Mouse (Mus musculus) midbrain, embryonic 12.5 days (tissue): Measurements from ENCODE around the gene 2310034C09Rik. TPM values are rescaled to one million over a fixed set of nuclear protein-coding genes. Genes with fewer than 3 reads are reported as not detected.
"Not testable (repeated sequence)": the region's sequence is repeated elsewhere in the genome, so short reads cannot be mapped to it uniquely, and the experiment has no call there.

ENCODE experiments used
- ATAC-seq: fragments of 200-750 bp; cut with Nextera tagmentation; 2 replicates; pipeline ENCODE4 v1.8.0; 2017; ENCODE audit warnings: low read depth, moderate TSS enrichment, moderate library complexity; ENCODE audit not compliant: low FRiP score
- H3K27ac ChIP-seq: fragments of 300-500 bp; sonication (generic); replicated peaks from 2 replicates; pipeline ENCODE4 v1.5.1; 2016; ENCODE audit warnings: mild to moderate bottlenecking
- H3K27me3 ChIP-seq: fragments of 300-500 bp; sonication (generic); 2 replicates; pipeline ENCODE4 v1.6.1; 2016; ENCODE audit warnings: mild to moderate bottlenecking
- H3K36me3 ChIP-seq: fragments of 300-500 bp; sonication (generic); 2 replicates; pipeline ENCODE4 v1.6.1; 2016
- H3K4me1 ChIP-seq: fragments of 300-500 bp; sonication (generic); 2 replicates; pipeline ENCODE4 v1.6.1; 2016
- H3K4me2 ChIP-seq: fragments of 300-500 bp; sonication (generic); replicated peaks from 2 replicates; pipeline ENCODE4 v1.6.1; 2016; ENCODE audit warnings: mild to moderate bottlenecking, moderate library complexity
- H3K4me3 ChIP-seq: fragments of 300-500 bp; sonication (generic); 2 replicates; pipeline ENCODE4 v1.5.1; 2016; ENCODE audit warnings: mild to moderate bottlenecking
- H3K9ac ChIP-seq: fragments of 300-500 bp; sonication (generic); replicated peaks from 2 replicates; pipeline ENCODE4 v1.6.1; 2016; ENCODE audit warnings: mild to moderate bottlenecking, moderate library complexity
- H3K9me3 ChIP-seq: fragments of 300-500 bp; sonication (generic); 2 replicates; pipeline ENCODE4 v1.6.1; 2016; ENCODE audit warnings: mild to moderate bottlenecking
- WGBS: fragments of 180-500 bp; shearing (Covaris S2); methylation state at CpG from one replicate; pipeline ENCODE4 v1.1.7; 2016; 5-methylcytosine and 5-hydroxymethylcytosine counted together
- polyA plus RNA-seq: library from polyadenylated mRNA; unstranded; fragments of >200 nt; fragmentation: Nextera tagmentation; extraction: Ambion mirVana; gene quantifications from 2 replicates; pipeline ENCODE4 v1.2.1, GENCODE M21; 2016

2310034C09Rik gene
- polyA plus RNA-seq: not detected in 2 replicates

GRCm38 (mm10) chr16:88758547-88758946 lies at the start of gene 2310034C09Rik:
2310034C09Rik (plus strand) TSS chr16:88758847.
- H3K9ac ChIP-seq, H3K36me3 ChIP-seq, H3K4me1 ChIP-seq, H3K4me2 ChIP-seq, H3K9me3 ChIP-seq, H3K27me3 ChIP-seq, H3K27ac ChIP-seq, ATAC-seq, H3K4me3 ChIP-seq: not testable (repeated sequence)
- WGBS: 93% methylated on average over 3 of the region's 3 CpGs

- H3K4me3 ChIP-seq: no peak overlapping the region
- no peaks in the 10 kb centered on the region for H3K4me1 ChIP-seq
- WGBS: 80% methylated on average over 4 of the region's 4 CpGs
- H3K36me3 ChIP-seq: no peaks in the 10 kb centered on the region
- no peak overlapping the region for H3K27ac ChIP-seq
- H3K9ac ChIP-seq: no peak overlapping the region
- H3K9me3 ChIP-seq: no peaks in the 10 kb centered on the region
- no peak for ATAC-seq
- no peaks in the 10 kb centered on the region for H3K27me3 ChIP-seq
- no peak overlapping the region for H3K4me2 ChIP-seq
Observed at GRCm38 (mm10) chr16:88710757-88711156, 47.9 kb upstream of the 2310034C09Rik start.

GRCm38 (mm10) chr16:88711245-88711644 lies 47.4 kb upstream of the 2310034C09Rik start:
- H3K36me3 ChIP-seq: no peaks in the 10 kb centered on the region
- no peak overlapping the region for H3K27ac ChIP-seq
- no peaks in the 10 kb centered on the region for H3K9me3 ChIP-seq
- H3K4me2 ChIP-seq: no peak overlapping the region
- 83% methylated on average over 6 of the region's 6 CpGs for WGBS
- no peaks in the 10 kb centered on the region for H3K4me1 ChIP-seq
- no peak overlapping the region for H3K4me3 ChIP-seq
- ATAC-seq: no peak
- H3K9ac ChIP-seq: no peak overlapping the region
- H3K27me3 ChIP-seq: no peaks in the 10 kb centered on the region

- Histone ChIP-seq H3K9ac (no peak overlapping the region), H3K4me1 (no peaks in the 10 kb centered on the region), H3K4me3 (no peak overlapping the region), H3K36me3 (no peaks in the 10 kb centered on the region), H3K9me3 (no peaks in the 10 kb centered on the region), H3K27me3 (no peaks in the 10 kb centered on the region), H3K27ac (no peak overlapping the region), H3K4me2 (no peak overlapping the region)
- no peak for ATAC-seq
Observed at GRCm38 (mm10) chr16:88716549-88716948, 42.1 kb upstream of the 2310034C09Rik start.

- no peak for ATAC-seq
- no peak overlapping the region for H3K27ac ChIP-seq
- H3K36me3 ChIP-seq: no peaks in the 10 kb centered on the region
- H3K27me3 ChIP-seq: no peaks in the 10 kb centered on the region
- H3K4me3 ChIP-seq: no peak overlapping the region
- no peak overlapping the region for H3K4me2 ChIP-seq
- no peak overlapping the region for H3K9ac ChIP-seq
- no peaks in the 10 kb centered on the region for H3K9me3 ChIP-seq
- H3K4me1 ChIP-seq: no peaks in the 10 kb centered on the region
- 23% methylated on average over 1 of the region's 1 CpGs for WGBS
Observed at GRCm38 (mm10) chr16:88720031-88720430, 38.6 kb upstream of the 2310034C09Rik start.

- Histone ChIP-seq H3K4me2 (no peak within 1 kb of the TSS), H3K27ac (no peak within 1 kb of the TSS), H3K36me3 (no peaks in the 10 kb centered on the region), H3K9ac (no peak within 1 kb of the TSS), H3K4me1 (no peaks in the 10 kb centered on the region), H3K9me3 (no peaks in the 10 kb centered on the region), H3K27me3 (no peaks in the 10 kb centered on the region), H3K4me3 (no peak within 1 kb of the TSS)
- WGBS: 84% methylated on average over 4 of the region's 4 CpGs
- no peak for ATAC-seq
Observed at GRCm38 (mm10) chr16:88728812-88729275, 29.8 kb upstream of the 2310034C09Rik start, which contains the start of gene Krtap13-1. Krtap13-1 (plus strand) TSS chr16:88728862.

GRCm38 (mm10) chr16:88735391-88735790 lies 23.3 kb upstream of the 2310034C09Rik start:
- no peak overlapping the region for H3K4me3 ChIP-seq
- no peaks in the 10 kb centered on the region for H3K4me1 ChIP-seq
- H3K27me3 ChIP-seq: no peaks in the 10 kb centered on the region
- no peak overlapping the region for H3K27ac ChIP-seq
- ATAC-seq: no peak
- no peak overlapping the region for H3K9ac ChIP-seq
- no peaks in the 10 kb centered on the region for H3K9me3 ChIP-seq
- WGBS: 77% methylated on average over 2 of the region's 2 CpGs
- no peak overlapping the region for H3K4me2 ChIP-seq
- no peaks in the 10 kb centered on the region for H3K36me3 ChIP-seq

- Histone ChIP-seq H3K27ac (no peak overlapping the region), H3K4me2 (no peak overlapping the region), H3K4me1 (no peaks in the 10 kb centered on the region), H3K9me3 (no peaks in the 10 kb centered on the region), H3K36me3 (no peaks in the 10 kb centered on the region), H3K4me3 (no peak overlapping the region), H3K27me3 (no peaks in the 10 kb centered on the region), H3K9ac (no peak overlapping the region)
- 69% methylated on average over 4 of the region's 4 CpGs for WGBS
- peak; percentile 71 for ATAC-seq
Observed at GRCm38 (mm10) chr16:88744750-88745340, 13.8 kb upstream of the 2310034C09Rik start.

- Histone ChIP-seq H3K9me3 (no peaks in the 10 kb centered on the region), H3K4me3 (no peak overlapping the region), H3K36me3 (no peaks in the 10 kb centered on the region), H3K9ac (no peak overlapping the region), H3K4me1 (no peaks in the 10 kb centered on the region), H3K27ac (no peak overlapping the region), H3K27me3 (no peaks in the 10 kb centered on the region), H3K4me2 (no peak overlapping the region)
- 86% methylated on average over 4 of the region's 4 CpGs for WGBS
- ATAC-seq: no peak
Observed at GRCm38 (mm10) chr16:88747943-88748342, 10.7 kb upstream of the 2310034C09Rik start.

- not testable (repeated sequence) for H3K4me3 ChIP-seq, H3K9ac ChIP-seq, H3K9me3 ChIP-seq, H3K27me3 ChIP-seq, H3K4me1 ChIP-seq, H3K4me2 ChIP-seq, ATAC-seq, H3K36me3 ChIP-seq, H3K27ac ChIP-seq
- WGBS: 66% methylated on average over 3 of the region's 3 CpGs
Observed at GRCm38 (mm10) chr16:88751535-88751934, 7.1 kb upstream of the 2310034C09Rik start, which contains the start of gene Krtap13. Krtap13 (minus strand) TSS chr16:88751635.

- Histone ChIP-seq H3K4me2 (no peak within 1 kb of the TSS), H3K27ac (no peak within 1 kb of the TSS), H3K9ac (no peak within 1 kb of the TSS), H3K9me3 (no peaks in the 10 kb centered on the region), H3K4me3 (no peak within 1 kb of the TSS), H3K4me1 (no peaks in the 10 kb centered on the region), H3K27me3 (no peaks in the 10 kb centered on the region), H3K36me3 (no peaks in the 10 kb centered on the region)
- no peak for ATAC-seq
- WGBS: 83% methylated on average over 2 of the region's 2 CpGs
Observed at GRCm38 (mm10) chr16:88774106-88774505, 15.5 kb downstream of the 2310034C09Rik start, which contains the start of gene 2310057N15Rik. 2310057N15Rik (minus strand) TSS chr16:88774206.

- Histone ChIP-seq H3K9me3 (no peaks in the 10 kb centered on the region), H3K9ac (no peak within 1 kb of the TSS), H3K27ac (no peak within 1 kb of the TSS), H3K4me2 (no peak within 1 kb of the TSS), H3K36me3 (no peaks in the 10 kb centered on the region), H3K27me3 (no peaks in the 10 kb centered on the region), H3K4me1 (no peaks in the 10 kb centered on the region), H3K4me3 (no peak within 1 kb of the TSS)
- ATAC-seq: no peak
- WGBS: 95% methylated on average over 6 of the region's 6 CpGs
Observed at GRCm38 (mm10) chr16:88777596-88777995, 18.9 kb downstream of the 2310034C09Rik start, which contains the start of gene Gm5965. Gm5965 (plus strand) TSS chr16:88777896.

- H3K27me3 ChIP-seq: no peaks in the 10 kb centered on the region
- H3K9ac ChIP-seq: no peak overlapping the region
- no peak for ATAC-seq
- no peak overlapping the region for H3K4me2 ChIP-seq
- no peaks in the 10 kb centered on the region for H3K4me1 ChIP-seq
- H3K36me3 ChIP-seq: no peaks in the 10 kb centered on the region
- H3K9me3 ChIP-seq: no peaks in the 10 kb centered on the region
- 89% methylated on average over 2 of the region's 2 CpGs for WGBS
- no peak overlapping the region for H3K4me3 ChIP-seq
- H3K27ac ChIP-seq: no peak overlapping the region
Observed at GRCm38 (mm10) chr16:88786786-88787185, 28.1 kb downstream of the 2310034C09Rik start.
